Mouse (Mus musculus): ENCODE results near the gene Tubgcp4. TPM values are rescaled to one million over a fixed set of nuclear protein-coding genes. Genes with fewer than 3 reads are reported as not detected.

Gene Tubgcp4
- polyA plus RNA-seq, 1 experiment = 13.4 TPM

DNA sequence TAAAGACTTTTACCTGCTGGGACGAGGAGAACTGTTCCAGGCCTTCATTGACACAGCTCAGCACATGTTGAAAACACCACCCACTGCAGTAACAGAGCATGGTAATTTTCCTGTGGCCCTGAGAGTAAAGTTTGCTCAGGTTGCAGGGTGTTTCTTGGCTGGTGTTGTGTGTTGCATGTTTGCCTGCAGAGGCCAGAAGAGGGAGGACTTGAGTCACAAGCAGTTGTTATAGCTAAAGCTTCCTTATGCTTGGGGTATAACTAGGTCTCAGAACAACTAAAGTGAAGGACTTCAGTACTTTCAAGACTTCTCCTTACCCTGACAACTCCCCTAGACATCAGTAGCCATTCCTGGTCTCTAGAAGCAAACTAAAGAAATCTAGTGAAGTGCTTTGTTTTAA is 18.1 kb downstream of the Tubgcp4 start:
- WGBS = 62% methylated on average over 1 of the region's 1 CpGs
- DNase-seq (ENCODE audit: low read depth, low spot score) = no peak

DNA sequence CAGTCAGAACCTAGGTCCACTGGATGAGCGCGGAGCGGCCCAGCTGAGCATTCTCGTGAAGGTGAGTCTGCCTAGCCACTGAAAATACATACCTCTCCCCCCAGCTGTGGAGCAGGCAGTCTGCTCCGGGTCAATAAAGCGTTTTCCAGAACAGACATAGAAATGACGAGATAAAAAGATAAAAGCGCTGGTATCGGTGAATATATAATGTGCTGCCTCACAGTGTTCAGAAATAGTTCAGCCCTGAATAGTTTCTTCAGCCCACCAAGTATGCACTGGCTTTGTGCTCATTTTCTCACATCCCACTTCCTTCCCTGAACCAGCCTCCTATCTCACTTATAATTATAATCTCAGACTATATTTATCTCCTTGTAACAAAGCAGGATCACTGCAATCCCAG is 25.0 kb downstream of the Tubgcp4 start:
- DNase-seq (ENCODE audit: low read depth, low spot score) = no peak
- WGBS = 92% methylated on average over 9 of the region's 9 CpGs

DNA sequence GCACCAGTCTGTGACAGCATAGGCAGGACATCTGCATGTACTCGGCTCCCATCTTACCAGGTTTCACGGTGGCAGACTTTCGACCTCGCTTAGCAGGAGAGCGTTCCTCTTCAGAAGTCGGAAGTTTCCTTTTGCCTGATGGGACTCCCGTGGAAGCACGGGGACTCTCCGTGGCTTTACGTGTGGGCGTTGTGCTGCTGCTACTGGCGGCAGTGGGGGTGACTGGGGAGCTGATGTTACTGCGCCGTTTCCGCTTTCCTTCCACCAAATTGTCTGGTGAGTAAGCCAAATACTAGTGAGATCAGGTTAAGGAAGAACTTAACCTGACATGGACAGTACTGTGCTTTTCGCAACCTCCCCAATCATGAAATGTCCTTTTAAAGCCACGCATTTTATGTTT is 33.8 kb downstream of the Tubgcp4 start:
- no peak for DNase-seq (ENCODE audit: low read depth, low spot score)
- WGBS = 93% methylated on average over 17 of the region's 17 CpGs

DNA sequence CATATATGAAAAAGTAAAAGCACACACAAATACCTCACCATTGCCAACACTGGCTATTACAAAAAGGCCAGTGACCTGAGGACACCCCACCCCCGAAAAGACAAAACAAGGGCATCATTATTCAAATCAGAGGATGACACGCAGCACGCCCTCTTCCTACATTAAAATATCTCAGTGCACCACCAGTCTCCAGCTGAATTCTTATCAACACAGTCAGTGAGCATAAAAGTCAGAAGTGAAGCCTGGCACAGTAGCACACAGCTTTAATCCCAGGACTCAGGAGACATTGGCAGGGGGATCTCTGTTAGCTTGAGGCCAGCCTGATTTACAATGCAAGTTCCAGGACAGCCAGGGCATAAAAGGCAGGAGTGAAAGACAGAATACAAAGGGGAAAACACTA is 36.1 kb downstream of the Tubgcp4 start:
- no peak for DNase-seq (ENCODE audit: low read depth, low spot score)
- 94% methylated on average over 3 of the region's 3 CpGs for WGBS

DNA sequence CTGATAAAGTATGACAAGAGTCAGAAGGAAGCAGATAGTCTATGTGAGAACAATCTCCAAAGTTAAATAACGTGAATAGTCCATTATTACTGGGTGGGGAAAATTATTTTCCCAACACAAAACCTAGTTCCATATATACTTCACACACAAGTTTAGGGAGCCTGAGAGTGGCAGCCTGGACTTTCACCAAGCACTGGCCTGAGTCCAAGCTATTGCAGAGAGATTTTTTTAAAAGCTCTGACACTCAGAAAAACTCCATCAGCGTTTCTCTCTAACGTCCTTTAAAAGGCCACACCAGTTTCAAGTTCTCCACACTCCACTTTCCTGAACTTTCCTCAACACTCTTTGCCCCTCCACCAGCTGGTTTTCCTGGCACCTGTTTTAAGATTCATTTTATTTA is 44.0 kb downstream of the Tubgcp4 start:
- WGBS = 62% methylated on average over 3 of the region's 3 CpGs

DNA sequence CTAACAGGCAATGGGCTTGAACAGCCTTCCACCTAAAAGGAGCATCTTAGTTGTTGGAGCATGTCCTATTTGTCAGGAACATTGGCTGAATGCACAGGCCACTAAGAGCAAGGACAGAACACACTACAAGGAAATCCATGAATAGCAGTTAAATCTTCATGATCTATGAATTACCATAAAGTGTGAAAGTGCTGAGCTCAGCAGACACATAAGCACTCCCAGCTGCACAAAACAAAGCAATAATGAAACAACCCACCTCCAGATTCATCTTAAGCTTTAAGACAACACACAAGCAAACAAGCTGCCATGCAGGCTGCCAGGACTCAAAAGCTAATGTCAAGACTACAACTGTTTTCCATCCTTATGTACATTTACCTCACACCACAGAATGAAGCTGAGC is 48.7 kb downstream of the Tubgcp4 start:
- no peak for DNase-seq (ENCODE audit: low read depth, low spot score)

More for the DNA sequence above, 44.0 kb downstream of the Tubgcp4 start:
- DNase-seq (ENCODE audit: low read depth, low spot score) = no peak

DNA sequence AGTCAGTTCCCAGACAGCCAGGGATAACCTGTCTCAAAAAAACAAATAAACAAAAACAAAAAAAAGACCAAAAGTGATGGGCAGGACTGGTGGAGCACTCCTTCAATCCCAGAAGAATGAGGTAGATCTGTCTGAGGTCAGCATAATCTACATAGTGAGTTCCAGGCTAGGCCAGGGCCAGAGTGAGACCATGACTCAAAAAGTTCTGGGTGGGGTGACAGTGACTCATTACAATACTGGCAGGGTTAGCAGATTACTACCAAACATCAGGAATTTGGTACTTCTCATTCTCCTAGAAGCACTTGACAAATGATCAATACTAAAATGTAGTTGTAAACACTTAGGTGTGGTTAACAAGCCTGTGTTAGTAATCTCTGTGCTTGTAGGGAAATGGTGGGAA is 49.5 kb downstream of the Tubgcp4 start:
- no peak for DNase-seq (ENCODE audit: low read depth, low spot score)

DNA sequence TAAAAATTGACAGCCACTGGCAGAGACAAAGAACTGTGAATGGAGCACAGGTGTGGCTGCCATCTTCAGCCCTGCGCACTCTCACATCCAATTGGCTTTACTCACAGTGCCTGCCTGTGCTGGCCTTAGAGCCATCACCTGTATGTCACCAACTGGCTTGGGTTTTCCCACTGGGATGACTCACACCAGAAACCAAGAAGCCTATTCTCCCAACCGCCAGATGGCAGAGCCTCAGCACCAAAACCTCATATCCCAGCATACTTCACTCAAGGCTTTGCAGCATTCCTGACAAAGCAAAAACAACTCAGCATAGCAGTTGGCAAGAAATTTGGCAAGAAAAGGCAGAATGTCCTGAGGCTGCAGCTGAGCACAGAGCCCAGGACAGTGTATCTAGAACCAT is 52.6 kb downstream of the Tubgcp4 start:
- 95% methylated on average over 2 of the region's 2 CpGs for WGBS

DNA sequence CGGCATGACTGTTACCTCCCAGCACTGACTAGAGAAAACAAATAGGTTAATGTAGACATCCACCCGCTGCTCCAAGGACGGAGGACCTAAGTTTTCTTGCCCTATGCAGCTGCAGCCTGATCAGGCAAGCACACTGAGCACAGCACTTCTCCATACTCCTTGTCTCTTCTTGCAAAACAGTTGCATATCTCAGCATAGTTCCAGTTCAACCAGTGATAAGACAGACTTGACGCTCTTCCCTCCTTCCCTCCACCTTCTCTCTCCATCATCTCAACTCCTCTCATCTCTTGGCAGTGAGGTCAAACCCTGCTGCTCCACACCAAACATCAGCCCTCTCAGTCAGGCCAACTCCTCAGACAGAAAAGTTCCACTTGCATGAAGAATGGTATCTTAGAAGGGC is 57.7 kb downstream of the Tubgcp4 start:
- 95% methylated on average over 4 of the region's 4 CpGs for WGBS

More for the DNA sequence above, 52.6 kb downstream of the Tubgcp4 start:
- DNase-seq (ENCODE audit: low read depth, low spot score) = no peak

DNA sequence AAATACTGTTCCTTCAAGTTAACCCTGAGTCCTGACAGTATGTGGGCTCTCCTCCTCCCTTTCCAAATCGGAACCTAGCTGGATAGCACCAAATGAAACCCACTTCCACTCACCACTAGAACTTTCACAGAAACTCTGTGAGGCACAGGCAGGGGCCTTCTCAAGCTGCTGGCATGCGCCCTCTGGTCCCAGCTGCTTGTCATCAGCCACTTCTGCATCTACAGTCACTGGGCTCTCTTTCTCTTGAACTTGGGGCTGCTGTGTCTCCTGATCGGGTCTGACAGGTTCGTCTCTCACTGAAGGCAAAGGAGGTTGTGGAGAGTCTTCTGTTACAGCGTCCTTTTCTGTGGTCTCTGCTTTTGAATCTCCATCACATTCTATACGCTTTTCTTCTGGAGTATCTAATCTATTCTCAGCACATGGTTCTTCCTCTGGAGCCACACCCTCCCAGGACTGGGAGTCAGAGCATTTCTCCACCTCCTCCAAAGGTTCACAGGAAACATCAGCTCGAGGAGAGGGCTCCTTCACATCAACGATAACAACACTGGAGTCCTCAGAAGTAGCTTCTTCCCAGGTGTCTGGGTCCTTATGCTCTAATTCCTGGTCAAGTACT is 65.1 kb downstream of the Tubgcp4 start:
- 85% methylated on average over 8 of the region's 8 CpGs for WGBS
- DNase-seq (ENCODE audit: low read depth, low spot score) = no peak

More for the DNA sequence above, 57.7 kb downstream of the Tubgcp4 start:
- no peak for DNase-seq (ENCODE audit: low read depth, low spot score)

DNA sequence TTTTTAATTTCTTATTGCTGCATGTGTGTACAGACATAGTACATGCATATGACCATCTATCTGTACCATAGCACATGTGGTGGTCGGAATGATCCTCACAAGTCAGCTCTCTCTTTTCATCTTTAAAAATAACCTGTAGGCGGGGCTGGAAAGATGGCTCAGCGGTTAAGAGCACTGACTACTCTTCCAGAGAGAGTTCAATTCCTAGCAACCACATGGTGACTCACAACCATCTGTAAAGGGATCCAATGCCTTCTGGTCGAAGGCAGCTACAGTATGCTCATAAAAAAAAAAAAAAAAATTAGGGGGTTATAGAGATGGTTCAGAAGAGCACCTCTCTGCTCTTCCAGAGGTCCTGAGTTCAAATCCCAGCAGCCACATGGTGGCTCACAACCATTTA is 69.0 kb downstream of the Tubgcp4 start:
- WGBS = 82% methylated on average over 4 of the region's 4 CpGs
- no peak for DNase-seq (ENCODE audit: low read depth, low spot score)

DNA sequence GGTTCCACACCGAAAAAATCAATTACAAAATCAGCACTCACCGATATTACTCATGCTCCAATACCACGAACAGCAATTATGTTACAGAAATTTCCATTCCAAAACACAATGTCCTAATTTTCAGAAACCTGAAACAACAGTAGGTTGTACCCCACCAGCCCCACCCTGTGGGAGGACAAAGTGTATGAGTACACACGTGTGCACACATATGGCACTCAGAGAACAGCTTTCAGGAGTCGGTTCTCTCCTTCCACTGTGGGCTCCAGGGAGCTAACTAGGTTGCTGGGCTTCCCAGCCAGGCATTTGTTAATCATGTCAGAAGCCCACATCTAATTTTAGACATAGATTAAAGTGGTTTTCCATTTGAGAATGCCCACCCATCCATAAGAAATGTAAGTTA is 73.6 kb downstream of the Tubgcp4 start:
- DNase-seq (ENCODE audit: low read depth, low spot score) = no peak
- 84% methylated on average over 5 of the region's 5 CpGs for WGBS

Other genes starting within 250 kb of the Tubgcp4 start
- 5.7 and 12.2 TPM in 2 replicates for gene Ubr1, start 199.9 kb upstream of the Tubgcp4 start, polyA plus RNA-seq (2012; rRNA removed)
- 6.3 and 6.9 TPM in 2 replicates for gene Tmem62, start 193.6 kb upstream of the Tubgcp4 start, polyA plus RNA-seq (2012; rRNA removed)
- gene Ccndbp1, start 162.3 kb upstream of the Tubgcp4 start, polyA plus RNA-seq (2012; rRNA removed) = 24.1 and 26.4 TPM in 2 replicates
- 1.2 and 1.5 TPM in 2 replicates for gene Epb42, start 133.6 kb upstream of the Tubgcp4 start, polyA plus RNA-seq (2012; rRNA removed)
- 0.55 and 0.64 TPM in 2 replicates for gene Tgm5, start 84.8 kb upstream of the Tubgcp4 start, polyA plus RNA-seq (2012; rRNA removed)
- gene Tgm7, start 60.9 kb upstream of the Tubgcp4 start, polyA plus RNA-seq (2012; rRNA removed) = not detected in 2 replicates
- gene Adal, start 30.2 kb upstream of the Tubgcp4 start, polyA plus RNA-seq (2012; rRNA removed) = 2.2 and 2.9 TPM in 2 replicates
- gene Lcmt2, start 30.0 kb upstream of the Tubgcp4 start, polyA plus RNA-seq (2012; rRNA removed) = 8.6 and 9.3 TPM in 2 replicates
- 2.4 and 4.6 TPM in 2 replicates for gene Zscan29, start 471 bp downstream of the Tubgcp4 start, polyA plus RNA-seq (2012; rRNA removed)
- gene Trp53bp1, start 100.8 kb downstream of the Tubgcp4 start, polyA plus RNA-seq (2012; rRNA removed) = 13.1 and 14.6 TPM in 2 replicates
- 1.5 and 4.1 TPM in 2 replicates for gene Map1a, start 118.9 kb downstream of the Tubgcp4 start, polyA plus RNA-seq (2012; rRNA removed)
- 27.1 and 52.3 TPM in 2 replicates for gene Ppip5k1, start 184.7 kb downstream of the Tubgcp4 start, polyA plus RNA-seq (2012; rRNA removed)
- 912 and 1,609 TPM in 2 replicates for gene Ckmt1, start 187.1 kb downstream of the Tubgcp4 start, polyA plus RNA-seq (2012; rRNA removed)
- gene Strc, start 216.5 kb downstream of the Tubgcp4 start, polyA plus RNA-seq (2012; rRNA removed) = 0.19 and 0.41 TPM in 2 replicates
- gene Pdia3, start 243.1 kb downstream of the Tubgcp4 start, polyA plus RNA-seq (2012; rRNA removed) = 405 and 622 TPM in 2 replicates
- 1.1 and 1.3 TPM in 2 replicates for gene Catsper2, start 243.1 kb downstream of the Tubgcp4 start, polyA plus RNA-seq (2012; rRNA removed)

Data from large intestine, adult 2 months (tissue).